ENCODE assay signal across 9 mouse cellular contexts in genomic region chr11:94420325-94420724, GRCm38 (mm10). TPM values are rescaled to one million over a fixed set of nuclear protein-coding genes. Genes with fewer than 3 reads are reported as not detected.
A peak's percentile ranks its signal among the peaks of the same experiment; 100 is the strongest.
DNase-seq lines count a peak whose midpoint lies in the region; ATAC-seq and TF ChIP-seq lines count a peak whose summit lies in the region.
"Had no signal": no experiment of that assay in that cellular context is flagged by ENCODE, and none has a peak within 500 bp of the region (broad histone marks: within the 10 kb centered on the region; RNA-seq: fewer than 3 reads in every experiment).

No protein-coding gene starts in this region.

- DNase-seq in frontal cortex, postnatal 36 days (ENCODE audit: low spot score in 2 of 2) = peak; percentile 37 to 39
- DNase-seq in frontal cortex, postnatal 10 days (ENCODE audit: low spot score in 2 of 2) = no peak
- DNase-seq in midbrain, postnatal 0 days (ENCODE audit: low spot score) = peak; percentile 69
- no peak for DNase-seq in midbrain, embryonic 11.5 days (ENCODE audit: low spot score, missing footprints)
- peak; percentile 43 for DNase-seq in cerebellum, adult 8-10 months
- DNase-seq in liver, postnatal 0 days = no peak
- no peak for DNase-seq in left cerebral cortex, adult 8-10 months (ENCODE audit: low spot score in 2 of 2)

- no peak overlapping the region for H3K4me3 ChIP-seq in midbrain, postnatal 0 days (ENCODE audit: low read depth, low read length)
- no peak overlapping the region for H3K4me3 ChIP-seq in midbrain, embryonic 11.5 days (ENCODE audit: low read depth, low read length)
- H3K4me3 ChIP-seq in liver, postnatal 0 days (ENCODE audit: low read depth, low read length) = no peak overlapping the region

- 0 out of 2 replicates have a peak overlapping the region, but pooled peaks have one; percentile 8 for H3K9ac ChIP-seq in midbrain, postnatal 0 days (replicated peaks; ENCODE audit: low read length, poor library complexity, severe bottlenecking)
- no peak overlapping the region for H3K9ac ChIP-seq in midbrain, embryonic 11.5 days (ENCODE audit: low read length)
- no peak overlapping the region for H3K9ac ChIP-seq in liver, postnatal 0 days (replicated peaks)

- 33% methylated on average over 7 of the region's 7 CpGs for WGBS in midbrain, postnatal 0 days
- 37% methylated on average over 7 of the region's 7 CpGs for WGBS in midbrain, embryonic 11.5 days
- 20% methylated on average over 7 of the region's 7 CpGs for WGBS in liver, postnatal 0 days (ENCODE audit: insufficient replicate concordance)

- no peak overlapping the region for H3K4me2 ChIP-seq in midbrain, postnatal 0 days (ENCODE audit: low read depth, low read length, poor library complexity, severe bottlenecking)
- H3K4me2 ChIP-seq in midbrain, embryonic 11.5 days = no peak overlapping the region
- H3K4me2 ChIP-seq in liver, postnatal 0 days (ENCODE audit: low read depth, low read length) = no peak overlapping the region

- 0 out of 2 replicates have a peak, but pooled peaks cover 3% of the 10 kb centered on the region for H3K4me1 ChIP-seq in midbrain, postnatal 0 days (ENCODE audit: insufficient read depth, low read length)
- H3K4me1 ChIP-seq in midbrain, embryonic 11.5 days (ENCODE audit: control insufficient read depth, insufficient read depth, low read length) = peaks cover 17% of the 10 kb centered on the region
- no peaks in the 10 kb centered on the region for H3K4me1 ChIP-seq in liver, postnatal 0 days (ENCODE audit: insufficient read depth)

- peak overlapping the region; percentile 26; the same call in 1 of the 2 replicates for H3K27ac ChIP-seq in midbrain, postnatal 0 days (ENCODE audit: low read depth, low read length)
- H3K27ac ChIP-seq in midbrain, embryonic 11.5 days (ENCODE audit: low read depth, low read length) = no peak overlapping the region
- no peak overlapping the region for H3K27ac ChIP-seq in liver, postnatal 0 days (ENCODE audit: low read depth)

- peaks cover 46% of the 10 kb centered on the region for H3K36me3 ChIP-seq in midbrain, postnatal 0 days (ENCODE audit: insufficient read depth, low read length)
- H3K36me3 ChIP-seq in midbrain, embryonic 11.5 days (ENCODE audit: control insufficient read depth, insufficient read depth, low read length) = peaks cover under 1% of the 10 kb centered on the region; the same call in 1 of the 2 replicates
- H3K36me3 ChIP-seq in liver, postnatal 0 days (replicated peaks; ENCODE audit: insufficient read depth, low read length) = no peaks in the 10 kb centered on the region
- H3K36me3 ChIP-seq: G1E had no signal

- no peaks in the 10 kb centered on the region for H3K9me3 ChIP-seq in midbrain, postnatal 0 days (ENCODE audit: low read length)
- no peaks in the 10 kb centered on the region for H3K9me3 ChIP-seq in midbrain, embryonic 11.5 days (ENCODE audit: control insufficient read depth, low read length)
- no peaks in the 10 kb centered on the region for H3K9me3 ChIP-seq in liver, postnatal 0 days (ENCODE audit: low read length)
- H3K9me3 ChIP-seq: G1E had no signal

- peak; percentile 78 for TF ChIP-seq CTCF in midbrain, postnatal 0 days (IDR thresholded peaks at IDR 0.05)
- peak; percentile 52 for TF ChIP-seq CTCF in liver, postnatal 0 days (IDR thresholded peaks at IDR 0.05; ENCODE audit: low read depth)

- no peaks in the 10 kb centered on the region for H3K27me3 ChIP-seq in midbrain, postnatal 0 days (ENCODE audit: insufficient read depth, low read length)
- H3K27me3 ChIP-seq in midbrain, embryonic 11.5 days (ENCODE audit: control insufficient read depth, insufficient read depth, low read length) = no peaks in the 10 kb centered on the region
- peaks cover 15% of the 10 kb centered on the region; the same call in 1 of the 2 replicates for H3K27me3 ChIP-seq in liver, postnatal 0 days (ENCODE audit: insufficient read depth, low read length)

- no peak for TF ChIP-seq EP300 in liver, postnatal 0 days (IDR thresholded peaks at IDR 0.05; ENCODE audit: low read depth)

- no peak for ATAC-seq in midbrain, postnatal 0 days (ENCODE audit: low FRiP score)
- ATAC-seq in midbrain, embryonic 11.5 days (ENCODE audit: low FRiP score) = no peak
- no peak for ATAC-seq in liver, postnatal 0 days
- ATAC-seq in megakaryocyte, adult 5-6 weeks (ENCODE audit: poor library complexity, severe bottlenecking) = no peak

RNA-seq across cellular contexts. Expression of gene Abcc3, which starts 27.5 kb away (rescaled TPM):
- total RNA-seq in midbrain, postnatal 0 days (2014; rRNA removed) = 1.7 and 3.6 TPM in 2 replicates
- polyA plus RNA-seq in midbrain, postnatal 0 days (2015; fragmentation: Nextera tagmentation; extraction: Ambion mirVana) = 0.72 and 0.99 TPM in 2 replicates
- polyA plus RNA-seq in midbrain, embryonic 11.5 days (2014; fragmentation: Nextera tagmentation; extraction: Ambion mirVana) = 0.47 and 0.49 TPM in 2 replicates
- 6.7 and 8.3 TPM in 2 replicates for polyA plus RNA-seq in liver, postnatal 0 days (2015; fragmentation: Nextera tagmentation; extraction: Ambion mirVana)
- total RNA-seq in megakaryocyte, adult 5-6 weeks (2015) = 1.1 and 1.8 TPM in 2 replicates
- total RNA-seq in megakaryocyte, adult 5-6 weeks (2017) = 1.4 and 1.8 TPM in 2 replicates
- total RNA-seq in left cerebral cortex, adult 8-10 months (2022) = 1 to 10 TPM; 2.4 to 8.0 (median 3.4) TPM
- polyA plus RNA-seq: G1E had no signal

RNA-seq across cellular contexts. Expression of gene Cacna1g, which starts 53.7 kb away (rescaled TPM):
- total RNA-seq in midbrain, postnatal 0 days (2014; rRNA removed) = 94.6 and 131 TPM in 2 replicates
- 13.0 and 13.2 TPM in 2 replicates for polyA plus RNA-seq in midbrain, postnatal 0 days (2015; fragmentation: Nextera tagmentation; extraction: Ambion mirVana)
- polyA plus RNA-seq in midbrain, embryonic 11.5 days (2014; fragmentation: Nextera tagmentation; extraction: Ambion mirVana) = 7.6 and 9.3 TPM in 2 replicates
- polyA plus RNA-seq in liver, postnatal 0 days (2015; fragmentation: Nextera tagmentation; extraction: Ambion mirVana) = 0.14 and 0.29 TPM in 2 replicates
- 0.96 and 0.98 TPM in 2 replicates for total RNA-seq in megakaryocyte, adult 5-6 weeks (2015)
- total RNA-seq in megakaryocyte, adult 5-6 weeks (2017) = 0.16 TPM in 1 of 2 replicates, not detected in the other
- total RNA-seq in left cerebral cortex, adult 8-10 months (2022) = 10 to 100 TPM; 58.2 to 71.7 (median 64.6) TPM
- polyA plus RNA-seq: G1E had no signal

Comparison
In these comparisons a context has a peak if more than half of its experiments do, and no peak if none do; other contexts are left out.
1. DNase-seq: peak in frontal cortex, postnatal 36 days (2 of 2), midbrain, postnatal 0 days (single experiment) and cerebellum, adult 8-10 months (single experiment); none in frontal cortex, postnatal 10 days (0 of 2), midbrain, embryonic 11.5 days (single experiment), liver, postnatal 0 days (single experiment) and left cerebral cortex, adult 8-10 months (0 of 2).
2. RNA of gene Cacna1g, which starts 53.7 kb away (total RNA-seq): 94.6 to 131 TPM in midbrain, postnatal 0 days and 58.2 to 71.7 TPM in left cerebral cortex, adult 8-10 months; 0.16 to 0.98 TPM in megakaryocyte, adult 5-6 weeks; every median in the first group is over 10 times any median in the second.